Mouse (Mus musculus): ENCODE results near the gene Ccdc51. TPM values are rescaled to one million over a fixed set of nuclear protein-coding genes. Genes with fewer than 3 reads are reported as not detected.

Gene Ccdc51
- polyA plus RNA-seq, 1 experiment from 2014 or later = 10.6 TPM

GRCm38 (mm10) chr9:109068095-109068735 is 14.1 kb upstream of the Ccdc51 start:
- TF ChIP-seq CTCF (IDR thresholded peaks at IDR 0.05; ENCODE audit: low read depth) = no peak
- H3K27me3 ChIP-seq (ENCODE audit: insufficient read depth, low read length) = no peaks in the 10 kb centered on the region
- DNase-seq (no peak), ATAC-seq (ENCODE audit: insufficient read depth) (no peak)
- H3K9ac ChIP-seq = no peak overlapping the region
- no peak overlapping the region for H3K27ac ChIP-seq (ENCODE audit: low read depth)
- peaks cover 83% of the 10 kb centered on the region for H3K36me3 ChIP-seq (ENCODE audit: insufficient read depth)
- no peak overlapping the region for H3K4me2 ChIP-seq
- H3K4me1 ChIP-seq (ENCODE audit: insufficient read depth) = 0 out of 2 replicates have a peak, but pooled peaks cover 6% of the 10 kb centered on the region
- WGBS = 92% methylated on average over 3 of the region's 3 CpGs
- H3K9me3 ChIP-seq (ENCODE audit: low read depth, low read length) = no peaks in the 10 kb centered on the region
- no peak overlapping the region for H3K4me3 ChIP-seq (ENCODE audit: low read depth, low read length)

- TF ChIP-seq CTCF (IDR thresholded peaks at IDR 0.05; ENCODE audit: low read depth) = no peak
- WGBS = under 1% methylated on average over 57 of the region's 57 CpGs
Observed at GRCm38 (mm10) chr9:109073661-109074573, 8.4 kb upstream of the Ccdc51 start, which contains the start of gene Atrip. Gene Atrip (minus strand): TSS chr9:109074124.

GRCm38 (mm10) chr9:109080516-109080915 is 1.8 kb upstream of the Ccdc51 start:
- Histone ChIP-seq H3K9ac (no peak overlapping the region), H3K27me3 (ENCODE audit: insufficient read depth, low read length) (no peaks in the 10 kb centered on the region), H3K9me3 (ENCODE audit: low read depth, low read length) (no peaks in the 10 kb centered on the region), H3K27ac (ENCODE audit: low read depth) (no peak overlapping the region), H3K4me1 (ENCODE audit: insufficient read depth) (peaks cover 11% of the 10 kb centered on the region), H3K36me3 (ENCODE audit: insufficient read depth) (peaks cover 24% of the 10 kb centered on the region), H3K4me3 (ENCODE audit: low read depth, low read length) (no peak overlapping the region), H3K4me2 (no peak overlapping the region)
- 91% methylated on average over 3 of the region's 3 CpGs for WGBS
- TF ChIP-seq CTCF (IDR thresholded peaks at IDR 0.05; ENCODE audit: low read depth) = no peak
- no peak for DNase-seq
- ATAC-seq (ENCODE audit: insufficient read depth) = no peak

More at GRCm38 (mm10) chr9:109073661-109074573, 8.4 kb upstream of the Ccdc51 start, which contains the start of gene Atrip:
- Histone ChIP-seq H3K4me1 (ENCODE audit: insufficient read depth) (0 out of 2 replicates have a peak, but pooled peaks cover 11% of the 10 kb centered on the region), H3K9ac (peak within 1 kb of the TSS; percentile 89), H3K27me3 (ENCODE audit: insufficient read depth, low read length) (no peaks in the 10 kb centered on the region), H3K4me2 (peak within 1 kb of the TSS; percentile 94), H3K36me3 (ENCODE audit: insufficient read depth) (peaks cover 34% of the 10 kb centered on the region), H3K27ac (ENCODE audit: low read depth) (peak within 1 kb of the TSS; percentile 65), H3K9me3 (ENCODE audit: low read depth, low read length) (no peaks in the 10 kb centered on the region), H3K4me3 (ENCODE audit: low read depth, low read length) (peak within 1 kb of the TSS; percentile 81)
- peak; percentile 100 for ATAC-seq (ENCODE audit: insufficient read depth)
- peak; percentile 95 for DNase-seq

DNA sequence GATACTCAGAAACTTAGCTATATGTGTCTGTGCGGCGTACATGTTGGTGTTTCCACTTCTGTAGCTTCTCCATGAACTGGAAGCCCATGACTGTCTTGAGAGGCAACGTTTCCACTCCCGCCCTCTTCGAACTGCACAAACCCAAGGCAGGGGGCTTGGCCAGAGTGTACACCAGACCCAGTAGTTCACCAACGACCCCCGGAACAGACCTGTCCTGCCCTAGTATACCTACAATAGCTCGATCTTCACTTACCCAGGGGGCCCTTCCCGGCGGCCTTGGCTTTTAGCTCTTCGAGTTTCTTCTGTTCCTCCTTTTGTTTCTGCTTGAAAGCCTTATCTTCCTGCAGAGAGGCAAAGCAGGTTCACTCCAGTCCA is 557 bp upstream of the Ccdc51 start:
- H3K27me3 ChIP-seq (ENCODE audit: insufficient read depth, low read length) = no peaks in the 10 kb centered on the region
- H3K36me3 ChIP-seq (ENCODE audit: insufficient read depth) = peaks cover 24% of the 10 kb centered on the region
- no peak for DNase-seq
- no peaks in the 10 kb centered on the region for H3K9me3 ChIP-seq (ENCODE audit: low read depth, low read length)
- peak overlapping the region; percentile 68 for H3K9ac ChIP-seq
- TF ChIP-seq CTCF (IDR thresholded peaks at IDR 0.05; ENCODE audit: low read depth) = no peak
- peak; percentile 5; the same call in 1 of the 2 replicates for ATAC-seq (ENCODE audit: insufficient read depth)
- H3K4me2 ChIP-seq = peak overlapping the region; percentile 86
- H3K4me3 ChIP-seq (ENCODE audit: low read depth, low read length) = peak overlapping the region; percentile 50
- WGBS = 5% methylated on average over 11 of the region's 11 CpGs
- H3K27ac ChIP-seq (ENCODE audit: low read depth) = peak overlapping the region; percentile 39; the same call in 1 of the 2 replicates
- peaks cover 11% of the 10 kb centered on the region for H3K4me1 ChIP-seq (ENCODE audit: insufficient read depth)

GRCm38 (mm10) chr9:109084922-109085321 is 2.6 kb downstream of the Ccdc51 start:
- Histone ChIP-seq H3K4me2 (no peak overlapping the region), H3K4me3 (ENCODE audit: low read depth, low read length) (no peak overlapping the region), H3K9ac (no peak overlapping the region), H3K27ac (ENCODE audit: low read depth) (no peak overlapping the region), H3K4me1 (ENCODE audit: insufficient read depth) (peaks cover 11% of the 10 kb centered on the region), H3K36me3 (ENCODE audit: insufficient read depth) (peaks cover 15% of the 10 kb centered on the region), H3K27me3 (ENCODE audit: insufficient read depth, low read length) (no peaks in the 10 kb centered on the region), H3K9me3 (ENCODE audit: low read depth, low read length) (no peaks in the 10 kb centered on the region)
- no peak for ATAC-seq (ENCODE audit: insufficient read depth)
- peak; percentile 71 for TF ChIP-seq CTCF (IDR thresholded peaks at IDR 0.05; ENCODE audit: low read depth)
- WGBS = 13% methylated on average over 2 of the region's 2 CpGs
- DNase-seq = peak; percentile 74

- peak; percentile 73 for TF ChIP-seq CTCF (IDR thresholded peaks at IDR 0.05; ENCODE audit: low read depth)
- H3K9ac ChIP-seq = peak overlapping the region; percentile 0; the same call in 1 of the 2 replicates
- H3K27ac ChIP-seq (ENCODE audit: low read depth) = no peak overlapping the region
- H3K27me3 ChIP-seq (ENCODE audit: insufficient read depth, low read length) = no peaks in the 10 kb centered on the region
- H3K4me1 ChIP-seq (ENCODE audit: insufficient read depth) = peaks cover 3% of the 10 kb centered on the region; the same call in 1 of the 2 replicates
- 10% methylated on average over 5 of the region's 5 CpGs for WGBS
- no peak overlapping the region for H3K4me3 ChIP-seq (ENCODE audit: low read depth, low read length)
- H3K9me3 ChIP-seq (ENCODE audit: low read depth, low read length) = no peaks in the 10 kb centered on the region
- ATAC-seq (ENCODE audit: insufficient read depth) (no peak), DNase-seq (peak; percentile 85)
- no peak overlapping the region for H3K4me2 ChIP-seq
- peaks cover 13% of the 10 kb centered on the region; the same call in 1 of the 2 replicates for H3K36me3 ChIP-seq (ENCODE audit: insufficient read depth)
Observed at GRCm38 (mm10) chr9:109087987-109088386, 5.7 kb downstream of the Ccdc51 start.
